Mouse (Mus musculus): Measurements from ENCODE around the gene Cdr2. TPM values are rescaled to one million over a fixed set of nuclear protein-coding genes. Genes with fewer than 3 reads are reported as not detected.

The Cdr2 gene
- total RNA-seq (2012; rRNA removed), result 12.9 and 15.8 TPM in 2 replicates
- polyA plus RNA-seq (2012; ENCODE audit: insufficient read depth in 1 of 2, insufficient read length in 2 of 2, low read depth in 1 of 2, low replicate concordance in 2 of 2, missing spikeins in 1 of 2), result 10 to 100 TPM in 1 of 2 experiments, not detected in 1; 17.4 TPM

DNA sequence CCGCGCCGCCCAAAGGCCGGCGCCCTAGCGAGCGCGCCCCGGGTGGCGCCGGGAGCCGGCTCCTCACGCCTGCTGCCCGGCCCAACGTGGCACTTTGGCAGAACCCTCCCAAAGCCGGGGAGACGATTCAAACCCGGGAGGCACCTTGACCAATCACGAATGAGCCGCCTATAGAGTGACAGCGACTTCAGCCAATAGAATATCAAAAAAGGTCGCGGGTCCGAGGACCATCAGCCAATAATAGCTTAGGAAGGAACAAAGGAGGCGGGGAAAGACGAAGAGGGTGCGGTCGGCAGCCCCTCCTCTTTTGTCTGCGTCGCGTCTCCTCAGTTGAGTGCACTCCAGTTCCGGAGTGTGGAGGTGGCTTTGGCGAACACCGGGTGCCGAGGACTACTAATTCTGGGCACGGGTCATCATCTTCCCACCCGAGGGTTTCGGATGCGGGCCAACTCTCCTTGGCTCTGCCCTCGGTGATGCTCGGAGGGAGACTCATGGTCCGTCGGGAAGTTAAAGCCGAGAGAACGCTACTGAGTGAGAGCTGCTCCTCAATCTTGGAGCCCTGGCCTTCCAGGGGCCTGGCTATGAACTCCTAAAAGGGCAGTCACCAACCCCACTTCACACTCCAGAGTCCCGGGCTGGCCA is at the start of gene Cdr2, which contains the start of gene Mfsd13b:
Gene Cdr2, minus strand, starts transcription at position 113 of the 642 bp plus-strand sequence.
Gene Mfsd13b, plus strand, starts transcription at position 310 of the 642 bp plus-strand sequence.
- peaks cover 16% of the 10 kb centered on the region for H3K79me2 ChIP-seq (ENCODE audit: control insufficient read depth, insufficient read depth, low read length, poor library complexity)
- no peaks in the 10 kb centered on the region for H3K9me3 ChIP-seq (replicated peaks; ENCODE audit: insufficient read depth, low read length)
- H3K4me3 ChIP-seq (ENCODE audit: control insufficient read depth in 1 of 2, insufficient read depth in 1 of 2, low read depth in 2 of 2, low read length in 2 of 2), result peak within 1 kb of the TSS; percentile 73 to 82
- peaks cover 3 to 5% of the 10 kb centered on the region in 2 experiments for H3K27me3 ChIP-seq (ENCODE audit: control insufficient read depth in 1 of 2, insufficient read depth in 2 of 2, low read length in 2 of 2)
- H3K4me1 ChIP-seq (ENCODE audit: control insufficient read depth in 1 of 2, insufficient read depth in 2 of 2, low read length in 2 of 2), result peaks cover 18 to 22% of the 10 kb centered on the region in 2 experiments
- peaks cover 0 to 28% of the 10 kb centered on the region in 2 experiments; a peak in 2 of 4 replicates for H3K36me3 ChIP-seq (ENCODE audit: control insufficient read depth in 1 of 2, insufficient read depth in 2 of 2, low read length in 2 of 2)
- peak within 1 kb of the TSS; percentile 50 for H3K27ac ChIP-seq (ENCODE audit: control insufficient read depth, low read depth, low read length)
- DNase-seq (ENCODE audit: low read depth, low spot score), result peak; percentile 98
- peak within 1 kb of the TSS; percentile 85 for H3K9ac ChIP-seq (ENCODE audit: control insufficient read depth, low read depth, low read length, poor library complexity, severe bottlenecking)
- no peak for TF ChIP-seq RCOR1 (IDR thresholded peaks at IDR 0.05; ENCODE audit: low read depth, low read length)
- TF ChIP-seq MXI1 (IDR thresholded peaks at IDR 0.05; ENCODE audit: low read depth, low read length), result peak; percentile 95
- peak; percentile 89 for TF ChIP-seq CHD2 (IDR thresholded peaks at IDR 0.05; ENCODE audit: low read length)
- TF ChIP-seq TAL1 (IDR thresholded peaks at IDR 0.05; ENCODE audit: low read length), result no peak
- peak; percentile 65; the same call in 1 of the 2 replicates for TF ChIP-seq MAX (IDR thresholded peaks at IDR 0.05; ENCODE audit: low read length)
- no peak for TF ChIP-seq USF2 (IDR thresholded peaks at IDR 0.05; ENCODE audit: borderline replicate concordance in 1 of 2, insufficient read depth in 1 of 2, low read depth in 1 of 2, low read length in 2 of 2)
- no peak for TF ChIP-seq NRF1 (IDR thresholded peaks at IDR 0.05; ENCODE audit: insufficient read depth, low read depth, low read length, poor library complexity, severe bottlenecking)
- 0 out of 2 replicates have a peak, but pooled peaks have one; percentile 53 for TF ChIP-seq MAZ (IDR thresholded peaks at IDR 0.05; ENCODE audit: low read depth, low read length)
- peak; percentile 82 for TF ChIP-seq POLR2AphosphoS2 (IDR thresholded peaks at IDR 0.05; ENCODE audit: low read length)
- TF ChIP-seq SIN3A (IDR thresholded peaks at IDR 0.05; ENCODE audit: low read length), result peak; percentile 92
- no peak for TF ChIP-seq CHD1 (IDR thresholded peaks at IDR 0.05; ENCODE audit: low read depth, low read length)
- TF ChIP-seq MAFK (IDR thresholded peaks at IDR 0.05; ENCODE audit: borderline replicate concordance, low read depth, low read length), result no peak
- TF ChIP-seq UBTF (IDR thresholded peaks at IDR 0.05; ENCODE audit: borderline replicate concordance, insufficient read depth, low read depth, low read length), result 0 out of 2 replicates have a peak, but pooled peaks have one; percentile 22
- TF ChIP-seq NELFE (IDR thresholded peaks at IDR 0.05; ENCODE audit: low read depth, low read length), result peak; percentile 93
- TF ChIP-seq POLR2AphosphoS5 (IDR thresholded peaks at IDR 0.05; ENCODE audit: borderline replicate concordance, low read depth, low read length), result no peak
- TF ChIP-seq CTCF (IDR thresholded peaks at IDR 0.05 in 2 of 3, conservative IDR thresholded peaks at IDR 0.05 in 1 of 3; ENCODE audit: control insufficient read depth in 1 of 3, insufficient read depth in 1 of 3, low read depth in 2 of 3, low read length in 3 of 3, poor library complexity in 1 of 3, severe bottlenecking in 1 of 3), result no peak
- peak; percentile 85 for TF ChIP-seq TBP (IDR thresholded peaks at IDR 0.05; ENCODE audit: low read depth, low read length)
- no peak for TF ChIP-seq SMC3 (IDR thresholded peaks at IDR 0.05; ENCODE audit: low read depth, low read length)
- TF ChIP-seq EP300 (IDR thresholded peaks at IDR 0.05; ENCODE audit: low read depth in 1 of 2, low read length in 2 of 2), result no peak
- no peak for TF ChIP-seq MEF2A (IDR thresholded peaks at IDR 0.05; ENCODE audit: extremely low read depth, insufficient replicate concordance, low read depth, low read length, poor library complexity, severe bottlenecking)
- TF ChIP-seq TCF12 (IDR thresholded peaks at IDR 0.05; ENCODE audit: low read depth, low read length), result peak; percentile 42
- no peak for TF ChIP-seq ZKSCAN1 (IDR thresholded peaks at IDR 0.05; ENCODE audit: low read depth, low read length)
- TF ChIP-seq JUND (IDR thresholded peaks at IDR 0.05; ENCODE audit: low read depth, low read length), result no peak
- peak; percentile 93 for TF ChIP-seq POLR2A (IDR thresholded peaks at IDR 0.05; ENCODE audit: control insufficient read depth in 1 of 2, insufficient read depth in 1 of 2, low read depth in 1 of 2, low read length in 2 of 2, poor library complexity in 1 of 2)
- TF ChIP-seq ZC3H11A (IDR thresholded peaks at IDR 0.05; ENCODE audit: low read depth, low read length), result no peak
- no peak for TF ChIP-seq MYC (IDR thresholded peaks at IDR 0.05; ENCODE audit: low read depth, low read length)
- TF ChIP-seq GATA1 (IDR thresholded peaks at IDR 0.05; ENCODE audit: low read depth, low read length), result no peak
- no peak for TF ChIP-seq BHLHE40 (IDR thresholded peaks at IDR 0.05; ENCODE audit: borderline replicate concordance, low read depth, low read length)
- TF ChIP-seq MYB (IDR thresholded peaks at IDR 0.05; ENCODE audit: low read depth, low read length), result no peak
- TF ChIP-seq HCFC1 (IDR thresholded peaks at IDR 0.05; ENCODE audit: low read depth, low read length), result peak; percentile 61
- TF ChIP-seq E2F4 (IDR thresholded peaks at IDR 0.05; ENCODE audit: borderline replicate concordance, low read depth, low read length), result no peak
- TF ChIP-seq USF1 (IDR thresholded peaks at IDR 0.05; ENCODE audit: low read depth, low read length), result no peak
- no peak; the same call in 1 of the 2 replicates for TF ChIP-seq KAT2A (conservative IDR thresholded peaks at IDR 0.05; ENCODE audit: low read depth, low read length)
- no peak; the same call in 1 of the 2 replicates for TF ChIP-seq RAD21 (IDR thresholded peaks at IDR 0.05; ENCODE audit: low read depth, low read length)
- no peak for TF ChIP-seq ZNF384 (IDR thresholded peaks at IDR 0.05; ENCODE audit: low read depth, low read length)
- TF ChIP-seq ETS1 (IDR thresholded peaks at IDR 0.05; ENCODE audit: low read depth, low read length), result no peak
